Mouse (Mus musculus) C2C12 (cell line): ENCODE data around the gene Coq8a.

Experiments used
- CTCF ChIP-seq: IDR thresholded peaks from one replicate; pipeline ENCODE4 v1.5.1; 2011; ENCODE audit not compliant: control insufficient read depth, insufficient read depth, insufficient read length
- MYOD1 ChIP-seq: IDR thresholded peaks from one replicate; pipeline ENCODE4 v1.6.1; 2011; ENCODE audit warnings: low read depth; ENCODE audit not compliant: control insufficient read depth, insufficient read length
- USF1 ChIP-seq: IDR thresholded peaks from one replicate; pipeline ENCODE4 v1.6.1; 2011; ENCODE audit warnings: low read depth, mild to moderate bottlenecking, control low read depth, moderate library complexity

GRCm38 (mm10) chr1:180176784-180177183, 22.6 kb downstream of the Coq8a start:
- TF ChIP-seq CTCF (no peak), MYOD1 (no peak), USF1 (no peak)
